Mouse (Mus musculus): ENCODE measurements at regions not wholly inside any gene's neighbourhood (a gene's known extent, or its start where the extent isn't known, plus 50 kb on each side); places are given as distances from the start of the nearest gene placed in this dataset.

DNA sequence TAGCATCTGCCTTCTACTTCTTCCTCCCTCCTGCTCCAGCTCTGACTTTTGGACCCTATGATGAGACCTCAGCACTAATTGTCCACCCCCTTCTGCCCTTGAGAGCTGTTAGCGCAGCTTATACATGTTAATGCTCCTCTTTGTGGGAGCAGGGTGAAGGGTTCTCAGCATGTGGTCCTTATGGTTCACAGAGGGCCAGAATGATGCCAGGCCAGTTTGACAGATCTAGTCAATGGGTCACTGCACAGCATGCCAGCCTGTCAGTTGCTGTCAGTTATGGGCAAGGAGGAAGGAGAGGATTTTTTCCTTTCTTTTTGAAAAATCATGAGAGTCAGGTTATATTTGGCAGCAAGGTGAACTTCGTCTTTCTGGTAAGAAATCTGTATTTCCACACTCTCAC is 68.4 kb downstream of the 4931417E11Rik start:
- DNase-seq (ENCODE audit: low spot score in 2 of 2): no peak

DNA sequence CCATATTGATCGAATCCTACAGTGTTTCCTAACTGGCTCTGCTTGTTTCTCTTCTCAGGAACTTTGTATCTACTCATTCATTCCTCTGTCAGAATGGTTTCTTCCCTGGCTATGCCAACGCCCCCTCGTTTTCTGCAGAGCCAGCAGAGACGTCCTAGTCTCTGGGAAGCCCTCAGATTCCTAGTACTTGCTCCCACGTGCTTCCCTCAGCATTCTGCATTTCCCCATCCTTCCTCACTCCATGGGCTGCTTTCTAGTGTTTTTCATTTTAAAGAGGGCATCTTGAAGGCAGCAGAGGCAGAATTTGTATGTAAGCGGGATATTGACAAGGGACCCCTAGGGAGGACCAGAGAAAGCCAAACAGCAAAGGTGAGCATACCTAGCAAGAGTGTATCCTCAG is 80.2 kb downstream of the 4931417E11Rik start:
- DNase-seq (ENCODE audit: low spot score in 2 of 2): no peak

DNA sequence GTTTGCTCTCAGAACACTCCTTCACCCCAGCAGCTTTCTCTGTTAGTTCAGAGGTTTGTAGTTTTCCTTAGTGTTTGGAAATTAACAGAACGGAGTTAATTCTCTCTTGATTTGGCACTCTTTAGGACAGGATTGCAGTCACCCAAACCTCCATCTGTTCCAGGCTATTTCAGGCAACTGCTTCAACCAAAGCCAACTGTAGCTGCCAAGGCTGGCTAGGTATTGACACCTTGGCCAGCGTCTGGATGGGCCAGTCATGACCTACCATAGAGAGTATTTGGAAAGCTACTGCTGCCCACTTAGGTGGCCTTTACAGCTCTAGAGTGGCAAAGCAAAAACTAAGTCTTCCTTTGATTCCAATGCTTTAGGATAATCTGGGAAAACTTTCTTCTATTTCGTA is 83.2 kb downstream of the 4931417E11Rik start:
- DNase-seq (ENCODE audit: low spot score in 2 of 2): no peak

DNA sequence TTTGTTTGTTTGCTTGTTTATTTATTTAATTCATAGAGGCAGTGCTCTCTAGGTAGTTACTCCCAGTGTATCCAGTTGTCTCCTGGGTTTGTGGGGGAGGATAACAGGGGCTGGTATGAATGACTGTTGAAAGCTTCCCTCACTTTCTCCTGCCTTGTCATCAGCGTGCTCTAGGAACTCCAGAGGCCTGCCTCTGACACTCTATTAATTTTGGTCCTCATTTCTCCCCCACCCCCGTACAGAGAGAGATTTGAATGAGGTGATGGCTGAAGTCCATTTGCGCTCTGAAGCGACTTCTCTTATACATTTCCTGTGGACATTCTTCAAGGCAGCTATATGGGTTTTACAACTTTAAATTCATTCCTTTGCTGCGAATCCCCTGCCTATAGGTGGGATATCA is 89.6 kb downstream of the 4931417E11Rik start:
- no peak for DNase-seq (ENCODE audit: low spot score in 2 of 2)

DNA sequence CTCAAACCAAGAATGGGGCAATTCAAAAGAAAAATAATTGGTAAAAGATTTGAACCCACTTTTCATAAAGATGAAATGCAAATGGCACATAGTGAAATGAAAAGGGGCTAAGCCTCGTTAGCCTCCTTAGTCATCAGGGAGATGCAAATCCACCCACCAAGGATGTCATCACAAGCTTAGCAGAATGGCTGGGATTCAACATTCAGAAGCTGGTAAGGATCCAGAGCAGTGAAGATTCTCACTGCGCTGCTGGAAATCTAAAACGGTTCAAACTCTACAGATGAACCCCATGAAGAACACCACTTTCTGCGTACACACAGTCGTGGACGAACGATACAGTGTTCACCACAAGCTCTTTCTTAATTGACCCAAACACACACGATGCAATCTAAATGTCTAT is 91.6 kb downstream of the 4931417E11Rik start:
- DNase-seq (ENCODE audit: low spot score in 2 of 2): no peak

DNA sequence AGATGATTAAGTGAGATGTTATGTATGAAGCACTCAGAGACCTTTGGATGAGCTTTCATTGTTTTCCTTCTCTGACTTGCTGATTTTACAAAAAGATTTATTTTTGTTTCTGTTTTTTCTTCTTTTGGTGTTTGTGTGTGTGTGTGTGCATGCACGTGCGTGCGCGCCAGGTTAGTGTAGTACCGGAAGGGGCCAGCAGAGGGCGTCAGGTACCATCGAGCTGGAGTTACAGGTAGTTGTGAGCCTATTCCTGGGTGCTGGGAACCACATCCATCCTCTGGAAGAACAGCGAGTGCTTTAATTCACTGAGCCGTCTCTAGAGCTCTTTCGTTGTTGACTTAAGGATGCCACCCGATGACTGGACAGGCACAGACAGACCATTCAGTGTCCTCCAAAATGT is 93.2 kb downstream of the 4931417E11Rik start:
- DNase-seq (ENCODE audit: low spot score in 2 of 2): no peak

DNA sequence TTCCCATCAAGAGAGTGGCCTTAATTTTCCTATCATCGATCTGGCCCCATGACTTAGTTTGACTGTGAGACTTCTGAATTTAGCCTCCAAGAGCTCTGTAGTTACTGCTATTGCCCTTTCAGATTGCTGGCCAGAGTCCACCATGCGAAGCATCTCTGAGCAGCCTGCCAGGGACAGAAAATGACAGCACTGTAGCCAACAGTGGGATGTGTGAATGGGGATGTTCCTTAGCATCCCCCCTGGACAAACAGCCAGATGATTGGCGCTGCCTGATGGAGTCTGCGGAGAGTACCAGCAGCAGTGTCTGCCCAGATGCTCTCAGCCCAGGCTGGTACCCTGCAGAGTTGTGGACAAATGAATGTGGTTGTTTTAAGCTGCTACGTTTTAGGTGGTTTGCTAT is 96.6 kb downstream of the 4931417E11Rik start:
- no peak for DNase-seq (ENCODE audit: low spot score in 2 of 2)

DNA sequence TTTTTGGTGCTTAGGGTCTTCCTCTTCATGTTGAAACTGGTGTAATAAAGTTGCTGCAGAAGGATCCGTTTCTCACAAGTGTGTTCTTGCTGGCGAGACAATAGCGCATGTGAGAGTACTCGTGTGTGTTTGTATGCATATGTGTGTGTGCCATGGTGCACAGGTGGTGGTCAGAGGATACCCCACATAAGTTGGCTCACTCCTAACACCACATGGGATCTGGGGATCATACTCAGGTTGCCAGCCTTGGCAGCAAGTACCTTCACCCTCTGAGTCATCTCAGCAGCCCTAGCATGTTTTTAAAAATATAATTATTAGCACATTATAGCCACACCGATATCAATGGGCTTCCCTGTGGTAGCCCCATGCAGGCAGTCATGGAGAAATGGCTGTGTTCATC is 97.6 kb downstream of the 4931417E11Rik start:
- no peak for DNase-seq (ENCODE audit: low spot score in 2 of 2)

DNA sequence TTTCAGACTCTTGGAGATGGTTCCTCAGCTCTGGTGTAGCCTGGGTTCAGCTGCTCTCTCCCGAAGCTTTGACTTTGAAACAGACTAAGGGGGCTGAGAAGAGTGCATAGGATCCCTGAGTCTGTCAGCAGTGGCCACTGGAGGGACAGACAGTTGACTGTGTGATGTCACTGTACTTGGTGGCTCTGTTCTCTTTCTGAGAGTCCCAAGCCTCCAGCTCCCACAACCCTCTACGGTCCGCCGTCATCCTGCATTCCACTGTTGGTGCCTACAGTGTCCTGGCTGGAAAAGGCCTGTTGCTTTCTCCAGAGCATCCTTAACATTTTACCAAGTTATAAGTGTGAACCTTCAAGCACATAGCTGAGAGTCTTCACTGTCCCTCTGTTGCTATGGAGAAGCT is 98.6 kb downstream of the 4931417E11Rik start:
- no peak for DNase-seq (ENCODE audit: low spot score in 2 of 2)

DNA sequence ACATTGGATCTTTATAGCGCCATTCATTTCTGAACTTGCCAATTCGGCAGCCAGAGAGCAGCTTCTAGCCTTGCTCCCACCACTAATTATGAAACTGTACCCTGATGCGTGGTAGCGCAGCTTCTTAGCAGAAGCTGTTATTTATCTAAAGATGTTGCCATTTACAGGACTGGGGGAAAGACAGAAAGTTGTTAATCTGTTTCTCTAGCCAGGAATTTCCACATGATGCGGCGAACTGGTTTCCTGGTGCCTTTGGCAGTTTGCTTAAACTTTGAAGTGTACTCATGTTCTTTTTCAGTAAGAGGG is 100.7 kb downstream of the 4931417E11Rik start:
- no peak for DNase-seq (ENCODE audit: low spot score in 2 of 2)

DNA sequence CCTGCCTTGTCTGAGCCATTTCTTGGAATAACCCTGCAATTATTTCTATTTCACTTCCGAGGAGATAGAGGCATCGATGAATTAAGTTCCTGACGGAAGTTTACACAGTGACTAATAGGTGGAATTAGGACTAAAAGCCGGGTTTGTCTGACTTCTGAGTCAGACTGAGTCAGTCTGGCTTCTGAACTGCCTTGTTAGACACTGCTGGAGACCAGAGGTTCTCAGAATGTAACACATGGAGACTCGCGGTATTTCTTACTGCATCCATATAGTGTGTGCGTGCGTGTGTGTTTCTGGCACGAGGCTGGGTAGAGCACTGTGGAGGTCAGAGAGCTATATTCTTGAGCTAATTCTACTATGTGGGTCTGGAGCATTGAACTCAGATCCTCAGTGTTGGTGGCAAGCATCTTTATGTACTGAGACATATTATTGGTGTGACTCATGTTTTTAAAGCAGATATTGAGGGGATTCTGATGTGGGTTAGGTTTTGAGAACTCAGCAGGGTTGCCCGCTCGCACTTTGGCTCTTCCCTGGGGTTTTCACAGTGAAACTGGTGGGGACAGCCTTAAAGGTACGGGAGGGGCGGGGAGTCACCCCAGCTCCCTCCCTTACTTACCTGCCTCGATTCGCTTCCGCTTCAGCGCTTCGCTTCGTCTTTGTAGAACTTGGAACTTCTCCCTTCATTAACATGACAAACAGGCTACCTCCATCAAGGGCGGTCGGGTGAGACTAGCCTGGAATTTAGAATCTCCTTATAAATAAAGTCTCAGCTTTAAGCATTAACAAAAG is 101.2 kb downstream of the 4931417E11Rik start:
- DNase-seq (ENCODE audit: low spot score in 2 of 2): no peak

DNA sequence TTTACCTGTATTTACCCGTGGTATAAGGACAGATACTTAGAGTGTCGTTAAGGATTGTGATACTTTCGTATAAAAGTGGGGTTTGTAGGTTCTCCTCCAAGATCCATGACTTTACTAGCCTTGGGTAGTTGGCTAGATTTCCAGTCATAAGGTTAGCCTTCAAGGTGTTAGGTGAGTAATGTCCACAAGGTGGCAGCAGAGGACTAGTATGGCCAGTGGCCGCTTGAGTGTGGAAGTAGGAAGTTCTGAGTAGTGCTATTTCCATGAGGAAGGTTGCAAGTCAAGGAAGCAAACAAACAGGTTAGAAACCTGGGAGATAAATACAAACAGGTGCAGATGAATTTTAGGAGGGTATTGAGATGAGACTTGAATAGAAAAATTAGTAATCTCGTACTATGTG is 101.9 kb downstream of the 4931417E11Rik start:
- peak; percentile 23 to 75 for DNase-seq (ENCODE audit: low spot score in 2 of 2)

DNA sequence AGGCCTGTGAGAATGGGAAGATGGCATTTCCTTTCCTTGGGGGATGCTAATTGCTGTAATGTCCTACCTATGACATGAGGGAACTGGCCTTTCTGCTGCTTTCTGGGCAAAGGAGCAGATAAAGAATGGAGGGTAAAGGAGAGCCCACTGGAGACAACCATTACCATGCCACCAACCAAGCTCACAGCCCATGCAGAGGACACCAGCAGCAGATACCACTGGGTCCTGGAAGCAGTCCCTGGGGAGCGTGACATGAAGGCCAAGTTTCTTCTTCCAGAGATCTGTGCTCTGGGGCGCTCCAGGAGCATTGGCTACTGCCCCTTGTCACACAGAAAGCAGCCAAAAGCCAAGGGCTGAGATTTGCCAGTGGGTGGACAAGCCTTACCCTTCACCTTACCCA is 102.8 kb downstream of the 4931417E11Rik start:
- no peak for DNase-seq (ENCODE audit: low spot score in 2 of 2)

DNA sequence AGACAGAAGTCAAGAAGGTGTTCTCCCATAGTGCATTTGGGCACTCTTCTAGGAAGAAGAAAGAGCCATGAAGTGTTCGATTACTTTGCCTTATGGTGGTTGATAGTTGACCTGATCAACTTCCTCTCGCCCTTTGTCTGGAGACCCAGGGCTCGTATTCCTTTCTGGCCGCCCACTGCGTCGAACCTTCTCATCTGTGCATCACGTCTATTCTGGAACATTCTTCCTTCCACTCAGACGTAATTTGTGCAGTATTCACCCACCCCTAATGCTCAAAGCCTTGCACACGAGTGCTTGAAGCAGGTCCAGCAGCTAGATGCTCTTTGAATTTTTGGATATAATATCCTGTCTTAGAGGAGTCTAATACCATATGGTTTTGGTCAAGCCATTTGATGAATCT is 104.2 kb downstream of the 4931417E11Rik start:
- no peak for DNase-seq (ENCODE audit: low spot score in 2 of 2)

DNA sequence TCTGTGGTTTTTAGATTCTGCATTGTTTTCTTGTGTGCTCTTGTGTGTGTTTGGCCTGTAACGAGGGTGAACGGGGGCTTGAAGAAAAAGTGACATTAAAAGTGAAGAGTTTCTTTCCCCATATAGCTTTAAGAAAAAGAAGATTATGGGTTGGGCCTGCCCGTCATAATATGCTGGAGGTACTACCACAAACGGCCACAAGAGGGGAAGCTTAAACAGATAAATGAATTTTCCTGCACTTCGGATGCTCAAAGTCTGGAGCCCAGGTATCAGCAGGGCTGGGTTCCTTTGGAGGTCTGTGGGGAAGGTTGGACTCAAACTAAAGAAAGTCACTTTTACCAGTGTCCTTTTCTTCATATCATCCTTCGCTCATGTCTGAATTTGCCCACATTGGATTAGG is 86.8 kb downstream of the Suclg1 start:
- DNase-seq (ENCODE audit: low spot score in 2 of 2): no peak

DNA sequence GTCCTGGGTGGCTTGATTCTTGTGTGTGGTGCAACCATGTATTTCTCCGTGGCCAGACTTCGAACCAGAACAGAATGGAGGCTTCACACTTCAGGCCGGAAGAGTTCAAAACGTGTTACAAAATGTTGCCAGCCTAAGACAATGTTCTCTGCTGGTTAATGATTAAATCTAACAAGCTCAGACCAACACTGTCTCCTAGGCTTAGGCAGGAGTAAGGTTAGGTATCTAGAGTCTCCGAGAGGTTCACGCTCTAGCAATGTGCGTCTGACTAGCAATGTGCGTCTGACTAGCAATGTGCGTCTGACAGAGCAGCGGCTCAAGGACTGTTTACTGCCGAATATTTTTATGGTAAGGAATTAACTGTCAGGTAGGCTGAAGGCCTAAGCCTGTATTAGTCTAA is 81.5 kb downstream of the Suclg1 start:
- DNase-seq (ENCODE audit: low spot score in 2 of 2): no peak
